In the genomic region with DNA sequence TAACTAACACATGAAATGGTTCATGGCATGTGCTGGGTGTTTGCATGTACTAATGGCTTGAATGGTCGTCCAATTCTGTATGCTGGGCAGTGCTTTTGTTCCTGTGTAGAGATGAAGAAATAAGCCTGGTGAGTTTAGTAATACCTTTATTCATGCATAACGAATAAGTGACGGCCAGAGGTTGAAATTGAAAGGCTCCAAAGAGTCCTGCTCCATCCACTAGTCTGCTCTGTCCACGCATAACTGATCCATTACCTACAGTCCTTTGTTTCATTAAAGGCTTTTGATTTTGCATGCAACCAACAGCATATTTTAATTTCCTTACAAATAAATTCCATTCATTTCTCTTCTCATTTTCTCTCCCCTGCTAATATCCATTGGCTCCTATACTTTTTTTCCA, we compare ENCODE assay signal across 14 mouse cellular contexts.
"Had no signal": no experiment of that assay in that cellular context is flagged by ENCODE, and none has a peak within 500 bp of the region (broad histone marks: within the 10 kb centered on the region; RNA-seq: fewer than 3 reads in every experiment).

No protein-coding gene starts in this region.

- DNase-seq: lung, adult 18-20 months; lung, embryonic 14.5 days; lung, postnatal 10 days; lung, postnatal 4 days; right cerebral cortex, postnatal 14 days; thymus, adult 2 months; thymus, postnatal 25 days; thymus, postnatal 4 days had no signal

- H3K4me1 ChIP-seq: stomach, embryonic 15.5 days had no signal

- H3K4me3 ChIP-seq: midbrain, embryonic 10.5 days; midbrain, embryonic 12.5 days; midbrain, embryonic 15.5 days; neural tube, embryonic 12.5 days; stomach, embryonic 15.5 days had no signal

- H3K4me2 ChIP-seq: lung, embryonic 14.5 days; midbrain, embryonic 12.5 days; midbrain, embryonic 15.5 days; neural tube, embryonic 12.5 days; stomach, embryonic 15.5 days had no signal

- H3K36me3 ChIP-seq: midbrain, embryonic 10.5 days; midbrain, embryonic 12.5 days; midbrain, embryonic 15.5 days; neural tube, embryonic 12.5 days; stomach, embryonic 15.5 days had no signal

- H3K27ac ChIP-seq: midbrain, embryonic 10.5 days; midbrain, embryonic 12.5 days; midbrain, embryonic 15.5 days; neural tube, embryonic 12.5 days; stomach, embryonic 15.5 days; stomach, postnatal 0 days had no signal

- ATAC-seq: midbrain, embryonic 15.5 days had no signal

- H3K27me3 ChIP-seq: midbrain, embryonic 12.5 days; midbrain, embryonic 15.5 days; neural tube, embryonic 12.5 days; stomach, embryonic 15.5 days had no signal

- H3K9ac ChIP-seq: lung, embryonic 14.5 days; midbrain, embryonic 12.5 days; midbrain, embryonic 15.5 days; neural tube, embryonic 12.5 days; stomach, embryonic 15.5 days had no signal

- H3K9me3 ChIP-seq: midbrain, embryonic 10.5 days; midbrain, embryonic 12.5 days; midbrain, embryonic 15.5 days; neural tube, embryonic 12.5 days; stomach, embryonic 15.5 days had no signal
